Mouse (Mus musculus) megakaryocyte, embryonic 14.5 days (primary cell): Measurements from ENCODE around the gene Nsun5.

Source experiments
- FLI1 ChIP-seq: IDR thresholded peaks from 2 replicates; pipeline ENCODE4 v1.6.1; 2012; ENCODE audit warnings: low read length, inconsistent platforms, mixed read lengths
- GATA1 ChIP-seq: IDR thresholded peaks from 3 replicates; pipeline ENCODE4 v1.6.1; 2012; ENCODE audit warnings: mixed read lengths, low read length, inconsistent platforms, borderline replicate concordance

GRCm38 (mm10) chr5:135345989-135346388, 23.8 kb upstream of the Nsun5 start:
- TF ChIP-seq FLI1 (no peak), GATA1 (no peak)
